Mouse (Mus musculus) CD4-positive, CD25-positive, alpha-beta regulatory T cell, adult 4 months (primary cell): ENCODE results near the gene Tmem131l. TPM values are rescaled to one million over a fixed set of nuclear protein-coding genes. Genes with fewer than 3 reads are reported as not detected.

Experiments
- ATAC-seq: one replicate; pipeline ENCODE4 v1.8.0; 2017
- polyA plus RNA-seq, 2 experiments: library from polyadenylated mRNA; unstranded; fragments of 100-300 nt; shearing (Covaris generic); gene quantifications; one replicate each; pipeline ENCODE4 v1.2.1; 2017

Tmem131l gene
- polyA plus RNA-seq, 2 experiments from 2014 or later, result 41.2 to 45.2 TPM

DNA sequence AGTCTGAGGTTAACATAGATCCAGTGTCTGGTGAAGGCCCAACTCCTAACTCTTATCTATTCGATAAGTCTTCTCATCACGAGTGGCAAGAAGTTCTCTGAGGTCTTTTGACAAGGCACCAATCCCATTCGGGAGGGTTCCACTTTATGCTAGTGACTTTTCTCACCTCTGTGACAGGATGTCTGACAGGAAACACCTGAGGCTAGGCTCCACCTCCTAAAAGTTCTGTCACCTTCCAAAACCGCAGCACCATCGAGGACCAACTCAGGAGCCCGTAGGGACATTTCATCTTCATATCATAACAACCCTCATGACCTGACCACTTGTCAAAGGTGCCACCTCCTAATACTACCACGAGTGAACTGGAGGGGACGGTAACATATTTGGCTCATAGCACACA, 6.2 kb upstream of the Tmem131l start:
- ATAC-seq, result peak; percentile 90

DNA sequence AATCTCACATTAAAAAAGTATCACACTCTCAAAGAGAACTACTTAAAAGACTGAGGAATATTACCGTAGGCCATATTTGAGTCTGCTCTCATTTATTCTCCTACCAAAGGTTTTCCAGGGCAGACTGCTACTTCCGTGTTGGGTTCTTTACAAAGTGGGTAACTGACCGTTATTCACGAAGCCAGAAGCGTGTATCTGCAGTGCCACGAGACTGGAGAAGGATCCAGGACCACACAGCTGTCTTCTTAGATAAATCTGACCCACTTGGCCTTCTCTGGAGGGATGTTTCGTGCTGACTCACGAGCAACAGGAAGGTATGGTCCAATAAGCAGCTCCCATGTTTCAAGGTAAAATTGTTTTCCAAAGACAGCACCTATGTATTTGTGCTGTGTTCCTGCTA, 1.8 kb upstream of the Tmem131l start:
- no peak for ATAC-seq

DNA sequence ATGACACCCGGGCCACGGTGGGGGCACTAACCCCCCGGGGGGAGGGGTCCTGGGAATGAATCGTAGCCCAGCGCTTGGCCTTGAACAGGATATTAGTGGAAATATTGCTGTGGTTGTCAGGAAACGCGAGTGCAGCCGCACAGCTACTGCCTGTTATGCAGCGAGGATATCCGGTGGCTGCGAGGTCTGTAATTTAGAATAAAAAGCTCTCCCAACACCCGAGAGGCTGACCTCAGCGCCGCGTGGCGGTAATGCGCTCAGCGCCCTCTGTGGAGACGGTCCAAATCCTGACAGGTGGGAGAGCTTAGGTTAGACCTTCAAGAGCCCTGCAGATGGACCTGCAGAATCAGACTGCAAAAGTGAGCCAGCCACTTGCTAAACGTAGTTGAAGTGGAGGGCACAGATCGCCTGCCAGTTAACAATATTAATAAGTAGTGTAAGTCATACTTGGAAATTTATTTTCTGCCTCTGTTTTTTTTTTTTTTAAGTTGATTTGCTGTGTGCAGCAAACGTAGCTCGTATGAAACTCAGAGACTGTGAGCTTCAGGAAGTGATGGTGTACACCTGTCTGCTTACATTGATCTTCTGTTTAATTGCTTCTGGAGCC, 604 bp upstream of the Tmem131l start:
- peak; percentile 76 for ATAC-seq

DNA sequence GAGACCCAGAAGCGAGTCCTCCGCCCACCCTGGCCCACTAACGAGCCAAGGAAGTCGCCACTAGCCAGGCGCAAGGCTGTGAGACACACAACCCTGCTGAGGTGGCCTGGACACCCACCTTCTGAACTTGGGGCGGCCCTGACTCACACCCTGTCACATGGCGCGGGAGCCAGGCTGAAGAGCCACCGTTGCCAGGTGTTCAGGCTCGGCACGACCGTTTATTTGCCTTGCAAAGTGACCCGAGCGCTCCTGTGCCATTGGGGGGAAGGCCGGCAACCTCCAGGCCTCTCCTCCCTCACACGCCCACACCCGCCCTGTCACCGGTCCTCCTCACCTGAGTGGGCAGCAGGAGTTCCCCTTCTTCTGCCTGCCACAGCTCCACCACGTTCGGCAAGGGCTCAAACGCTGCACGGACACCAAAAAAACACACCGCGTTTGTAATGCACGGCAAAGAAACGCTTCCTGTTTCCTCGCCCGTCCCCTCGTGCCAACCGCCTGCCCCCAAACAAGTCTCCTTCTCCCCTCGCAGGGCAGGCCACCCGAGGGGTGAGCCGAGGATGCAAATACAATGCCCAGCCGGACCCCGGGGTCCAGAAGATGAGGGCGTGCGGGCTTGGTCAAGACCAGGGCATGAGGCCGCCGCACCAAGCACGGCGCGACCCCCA, 862 bp downstream of the Tmem131l start:
- peak; percentile 21 for ATAC-seq

DNA sequence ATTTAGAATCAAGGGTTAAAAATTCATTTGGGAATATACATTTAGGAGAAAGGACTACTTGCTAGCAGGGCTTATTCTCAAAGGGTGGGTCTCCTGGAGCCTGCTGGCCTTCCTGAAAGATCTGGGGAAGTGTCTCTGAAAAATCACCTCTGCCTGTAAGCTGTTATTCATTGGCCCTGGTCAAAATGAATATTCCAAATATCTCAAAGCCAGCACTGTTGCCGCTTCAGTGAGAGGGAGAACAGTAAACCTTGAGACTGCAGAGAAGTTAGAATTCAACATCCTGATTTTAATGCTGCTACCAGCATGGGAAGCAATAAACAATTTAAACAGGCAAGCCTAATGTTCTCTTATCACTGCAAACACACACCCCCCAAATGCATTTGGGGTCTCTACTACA, 1.8 kb downstream of the Tmem131l start:
- no peak for ATAC-seq

DNA sequence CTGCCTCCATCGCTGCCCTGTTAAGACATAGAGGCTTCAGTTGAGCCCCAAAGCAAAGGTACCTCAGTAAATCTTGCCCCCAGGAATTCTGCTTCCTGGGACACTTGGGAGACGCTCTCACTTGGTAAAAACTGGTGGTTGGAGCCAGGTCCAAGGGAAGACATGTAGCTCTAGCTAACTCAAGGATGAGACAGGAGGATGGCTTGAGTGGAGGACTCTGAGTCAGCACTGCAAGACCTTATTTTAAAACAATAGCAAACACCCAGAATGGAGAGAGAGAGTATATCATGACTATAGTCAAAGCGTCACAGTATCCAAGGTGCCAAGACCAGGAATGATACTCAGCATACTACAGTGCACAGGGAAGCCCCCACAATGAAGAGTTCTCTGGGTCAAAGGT, 2.4 kb downstream of the Tmem131l start:
- ATAC-seq, result no peak

DNA sequence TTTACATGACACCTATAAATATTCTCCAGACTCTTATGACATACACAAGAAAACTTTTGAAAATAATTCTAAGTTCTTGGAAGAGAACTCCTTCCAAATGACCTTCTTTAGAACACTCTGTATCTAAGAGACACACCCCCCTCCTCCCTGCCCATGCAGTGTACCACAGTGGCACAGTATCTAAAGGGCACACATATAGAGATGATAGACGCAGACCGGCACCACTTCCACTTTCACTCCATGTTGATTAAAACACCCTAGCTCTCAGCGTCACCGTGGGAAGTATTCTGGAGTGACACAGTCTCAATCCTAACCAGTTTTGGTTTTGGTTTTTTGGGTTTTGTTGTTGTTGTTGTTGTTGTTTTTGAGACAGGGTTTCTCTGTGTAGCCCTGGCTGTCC, 3.1 kb downstream of the Tmem131l start:
- ATAC-seq, result peak; percentile 33

DNA sequence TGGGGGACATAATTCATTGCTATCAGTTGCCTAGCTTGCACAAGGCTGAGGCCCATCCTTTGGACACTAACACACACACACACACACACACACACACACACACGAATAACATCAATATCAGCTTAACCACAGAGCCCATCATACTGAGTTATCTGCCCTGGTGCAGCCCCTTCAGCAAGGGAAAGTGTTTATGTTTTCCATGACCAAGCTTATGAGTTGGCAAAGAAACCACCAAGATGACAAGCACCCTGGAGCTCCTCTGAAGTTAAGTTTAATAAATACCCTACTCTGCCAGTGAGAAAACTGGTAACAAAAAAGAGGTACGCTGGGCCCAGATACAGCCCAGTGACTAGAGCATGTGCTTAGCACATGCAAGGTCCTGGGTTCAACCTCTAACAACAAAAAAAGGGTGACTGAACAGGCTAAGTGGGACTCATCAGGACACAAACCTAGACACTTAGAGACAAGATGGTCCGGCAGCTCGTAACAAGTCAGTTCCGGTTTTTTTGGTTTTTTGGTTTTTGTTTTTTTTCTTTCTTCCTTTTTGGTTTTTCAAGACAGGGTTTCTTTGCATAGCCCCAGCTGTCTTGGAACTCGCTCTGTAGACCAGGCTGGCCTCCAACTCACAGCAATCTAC, 4.1 kb downstream of the Tmem131l start:
- no peak for ATAC-seq

DNA sequence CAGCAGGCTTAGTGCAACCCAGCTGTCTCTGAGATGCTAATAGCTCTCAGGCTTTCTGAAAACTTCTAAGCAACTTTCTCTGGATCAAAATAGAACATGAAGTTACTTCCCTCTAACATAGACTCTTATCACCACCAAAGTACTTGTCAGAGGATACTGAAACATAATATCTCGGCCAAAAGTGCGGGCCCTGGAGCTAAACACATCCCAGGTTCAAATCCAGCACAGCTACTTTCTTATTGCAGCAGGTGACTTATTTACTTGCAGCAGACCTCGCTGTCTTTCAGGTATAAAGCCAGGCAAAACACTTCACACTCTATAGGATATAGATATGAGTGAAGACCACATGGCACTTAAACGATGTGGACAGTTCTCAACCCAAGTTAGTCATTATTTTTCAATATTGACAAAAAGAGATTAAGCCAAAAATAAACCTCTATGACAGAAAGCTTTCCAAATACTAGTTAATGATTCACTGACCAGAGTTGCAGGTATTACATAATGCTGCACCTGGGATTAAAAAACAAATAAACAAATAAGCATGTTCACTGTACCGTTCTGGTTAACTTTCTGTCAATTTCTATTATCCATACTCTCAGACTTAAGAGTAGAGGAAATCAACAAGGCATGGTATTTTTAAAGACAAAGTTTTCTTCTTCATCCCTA, 5.7 kb downstream of the Tmem131l start:
- ATAC-seq, result no peak

DNA sequence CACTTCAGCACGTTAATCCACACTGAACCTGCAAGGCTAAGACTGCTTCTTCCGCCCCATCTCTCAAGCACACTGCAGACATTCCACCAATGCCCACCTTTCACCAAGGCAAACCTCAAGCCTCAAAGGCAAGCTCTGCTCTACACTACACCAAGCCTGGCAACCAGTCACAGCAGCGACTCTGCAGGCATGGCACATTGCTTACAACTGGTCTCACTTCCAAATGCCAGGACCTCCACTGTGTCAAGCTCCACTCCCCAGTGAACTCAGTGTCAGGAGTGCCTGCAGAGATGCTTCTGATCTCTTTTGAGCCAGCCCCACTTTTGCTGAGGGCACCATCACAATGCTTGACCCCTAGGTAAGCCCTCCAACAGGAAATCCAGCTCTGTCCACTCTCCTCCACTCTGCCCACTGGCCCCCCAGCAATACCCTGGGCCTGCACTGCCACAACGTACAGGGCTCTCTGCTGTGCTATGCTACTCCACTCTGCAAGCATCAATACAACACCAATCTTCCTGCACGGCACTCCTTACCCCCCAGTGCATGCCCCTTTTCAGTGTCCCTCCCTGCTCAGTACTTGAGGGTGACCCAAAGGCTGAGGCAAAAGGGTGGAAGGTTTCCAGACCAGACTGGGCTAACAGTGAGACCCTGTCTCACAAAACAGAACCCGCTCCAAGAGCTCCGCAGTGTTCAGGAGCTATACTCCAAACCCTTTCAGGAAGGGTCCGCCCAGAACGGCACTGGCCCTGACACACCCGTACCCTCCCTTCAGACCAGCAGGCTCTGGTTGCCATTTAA, 6.8 kb downstream of the Tmem131l start:
- ATAC-seq, result no peak

DNA sequence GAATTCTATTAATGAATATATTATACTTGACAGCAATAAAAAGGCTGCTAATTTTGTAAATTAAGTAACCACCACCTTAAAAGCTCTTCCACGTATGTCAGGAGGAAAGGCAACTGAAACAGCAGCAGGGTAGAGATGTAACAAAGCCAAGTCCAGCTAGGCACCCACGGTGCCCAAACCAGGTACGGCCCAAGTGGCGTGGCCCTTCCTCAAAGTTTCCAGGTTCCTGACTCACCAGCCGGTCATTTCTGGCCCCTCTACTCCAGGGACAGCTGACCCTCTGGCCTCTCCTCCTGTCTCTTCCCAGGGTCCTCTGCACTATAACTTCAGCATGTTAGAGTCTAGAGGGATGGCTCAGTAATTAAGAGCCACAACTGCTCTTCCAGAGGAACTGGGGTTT, 7.6 kb downstream of the Tmem131l start:
- no peak for ATAC-seq

DNA sequence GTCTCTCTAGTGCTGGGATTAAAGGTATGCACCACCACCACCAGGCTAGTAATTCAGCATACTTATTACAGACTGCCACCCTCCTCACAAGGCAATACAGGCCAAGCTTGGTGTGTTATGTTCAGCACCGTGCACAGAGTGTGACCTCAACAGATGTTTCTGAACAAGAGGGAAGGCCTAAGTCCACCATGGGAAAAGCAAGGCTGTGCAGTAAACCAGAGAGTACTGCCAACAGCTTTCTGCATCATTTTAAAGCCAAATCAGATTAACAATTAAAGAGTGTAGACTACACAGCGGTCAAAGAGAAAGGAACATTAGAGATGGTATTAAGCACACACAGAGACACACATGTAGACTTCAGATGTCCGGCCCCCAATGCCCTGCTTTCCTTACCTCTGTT, 8.8 kb downstream of the Tmem131l start:
- no peak for ATAC-seq

DNA sequence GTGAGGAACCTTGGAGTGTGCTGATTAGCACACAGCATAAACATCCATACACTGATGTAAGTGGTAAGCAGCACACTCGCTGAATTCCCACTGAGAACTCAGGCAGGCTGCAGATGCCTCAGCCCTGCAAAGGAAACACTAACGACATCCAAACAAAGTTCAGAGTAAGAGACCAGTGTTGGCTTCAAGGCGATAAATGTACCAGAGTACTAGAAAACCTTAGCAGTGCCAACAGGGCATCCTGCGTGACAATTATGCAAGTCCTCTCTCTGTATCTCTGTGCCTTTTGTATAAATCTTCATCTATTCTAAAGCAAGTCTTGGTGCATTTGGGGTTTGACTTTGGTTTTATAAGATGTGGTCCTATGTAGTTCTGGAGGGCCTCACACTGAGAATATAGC, 11.0 kb downstream of the Tmem131l start:
- ATAC-seq, result no peak

DNA sequence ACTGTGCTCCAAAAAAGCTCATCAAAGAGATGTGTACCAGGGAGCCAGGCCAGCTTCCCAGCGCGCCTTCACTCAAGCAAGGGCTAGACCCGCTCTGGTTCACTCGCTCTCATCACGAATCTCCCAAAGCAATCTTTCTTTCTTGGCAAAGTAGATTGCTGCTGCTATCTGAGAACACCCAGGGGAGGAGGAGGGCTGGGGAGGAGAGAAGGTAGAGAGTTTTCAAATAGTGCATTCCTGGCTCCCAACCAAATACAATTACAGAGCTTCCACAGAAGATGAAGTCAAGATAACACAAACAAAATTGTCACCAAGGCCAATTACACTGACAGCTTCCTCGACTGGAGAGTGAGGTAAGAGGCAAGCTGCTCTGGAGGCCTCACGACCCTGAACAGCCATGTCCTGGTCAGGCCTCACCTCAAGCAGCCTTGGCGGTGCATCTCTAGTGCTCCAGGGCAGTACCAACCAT, 12.2 kb downstream of the Tmem131l start:
- no peak for ATAC-seq

DNA sequence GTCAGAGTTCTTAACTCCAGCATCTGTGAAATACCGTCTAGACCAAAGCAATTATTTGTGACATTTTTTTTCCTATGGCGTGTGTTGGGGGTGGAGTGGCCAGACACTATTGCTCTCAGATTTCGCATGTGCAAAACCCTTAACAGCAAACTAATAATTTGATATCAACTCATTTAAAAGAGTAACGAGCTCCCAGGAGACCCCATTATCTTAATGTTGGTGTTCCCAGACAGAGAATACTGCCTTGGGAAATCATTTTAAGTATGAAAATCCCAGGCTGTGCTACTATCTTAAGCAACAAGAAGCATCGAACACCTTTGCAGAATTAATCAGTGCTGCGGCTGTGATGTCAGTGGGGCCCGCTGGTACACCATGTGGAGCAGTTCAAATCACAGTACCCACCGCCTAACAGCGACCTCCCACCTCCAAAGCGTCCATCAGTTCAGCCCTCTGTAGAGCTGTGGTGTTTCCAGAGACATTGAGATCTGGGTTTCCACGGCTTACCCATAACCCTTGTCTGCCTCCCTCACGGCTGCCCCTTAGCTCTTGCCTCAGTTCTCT, 15.4 kb downstream of the Tmem131l start:
- ATAC-seq, result no peak

DNA sequence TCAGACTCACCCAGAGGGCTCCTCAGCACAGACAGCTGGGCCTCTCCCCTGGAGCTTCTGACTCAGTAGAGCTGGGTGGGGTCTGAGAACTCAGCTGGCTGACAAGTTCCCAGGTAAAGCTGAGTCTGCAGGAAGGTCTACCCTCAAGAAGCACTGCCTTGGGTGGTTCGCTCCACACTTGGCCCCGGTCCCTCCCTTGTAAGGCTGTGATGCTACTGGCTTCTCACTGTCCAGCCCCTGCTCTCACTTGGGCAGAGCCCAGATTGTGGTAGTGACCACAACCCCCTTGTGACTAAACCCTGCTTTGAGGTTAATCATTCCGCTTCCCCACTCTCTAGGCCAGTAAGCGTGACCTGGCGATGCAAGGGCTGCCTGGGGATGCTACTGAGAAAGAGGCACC, 17.3 kb downstream of the Tmem131l start:
- peak; percentile 43 for ATAC-seq

DNA sequence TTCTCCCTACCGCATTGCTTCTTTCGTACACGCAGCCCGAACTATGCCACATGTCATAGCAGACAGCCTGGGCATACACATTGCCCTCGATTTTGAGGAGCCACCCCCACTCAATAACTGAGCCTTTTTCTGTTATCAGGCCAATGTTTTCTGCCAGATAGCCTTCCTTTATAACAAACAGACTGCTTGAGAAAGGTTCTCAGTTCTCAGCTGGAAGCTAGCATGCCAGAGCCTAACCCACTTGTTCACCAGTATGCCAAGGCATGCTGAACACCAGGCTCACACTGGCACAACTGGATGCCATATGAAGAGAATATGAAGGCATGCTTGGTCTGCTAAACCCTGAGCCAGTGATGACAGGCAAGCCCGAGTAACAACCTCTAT, 17.8 kb downstream of the Tmem131l start:
- ATAC-seq, result no peak

DNA sequence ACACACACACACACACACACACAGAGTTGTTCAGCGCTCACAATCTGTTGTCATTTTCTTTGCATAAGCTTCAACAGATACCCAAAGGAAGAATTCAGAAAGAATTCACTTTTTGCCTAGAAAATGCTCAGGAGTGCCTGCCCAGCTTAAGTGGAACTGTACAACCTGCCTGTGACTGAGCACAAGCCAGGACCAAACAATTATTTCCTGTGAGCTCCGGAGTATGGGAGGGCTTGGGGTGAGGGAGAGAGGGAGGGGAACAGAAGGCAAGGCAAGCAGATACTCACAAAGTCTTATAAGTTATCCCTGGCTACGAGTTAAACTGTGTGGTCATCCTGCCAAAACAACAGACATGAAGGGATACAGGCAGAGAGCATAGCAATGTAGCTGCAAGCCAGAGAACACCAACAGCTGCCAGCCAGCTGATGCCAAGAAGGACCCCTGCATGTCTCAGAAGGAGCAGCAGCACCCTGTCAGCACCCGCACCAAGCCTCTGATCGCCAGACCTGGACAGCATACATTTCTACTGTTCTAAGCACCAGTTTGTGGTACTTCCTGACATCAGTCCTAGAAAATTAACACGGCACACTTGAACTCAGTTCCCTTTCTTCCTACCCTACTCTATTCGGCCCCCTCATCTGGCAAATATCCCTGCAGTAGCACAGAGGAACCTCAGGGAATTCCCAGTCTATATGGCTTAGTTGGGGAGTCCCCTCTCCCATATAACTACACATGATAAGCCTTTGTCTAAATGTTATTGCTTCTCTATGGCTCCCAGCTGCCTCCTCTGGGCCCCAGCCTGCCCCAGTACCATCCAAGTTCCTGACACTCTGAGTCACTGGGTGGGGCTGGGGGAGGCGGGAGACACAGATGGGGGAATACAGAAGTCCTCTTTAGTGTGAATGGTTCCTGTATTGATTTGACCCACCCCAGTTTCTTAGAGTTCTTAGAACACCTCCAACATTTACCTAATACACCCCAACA, 18.5 kb downstream of the Tmem131l start:
- ATAC-seq, result no peak

DNA sequence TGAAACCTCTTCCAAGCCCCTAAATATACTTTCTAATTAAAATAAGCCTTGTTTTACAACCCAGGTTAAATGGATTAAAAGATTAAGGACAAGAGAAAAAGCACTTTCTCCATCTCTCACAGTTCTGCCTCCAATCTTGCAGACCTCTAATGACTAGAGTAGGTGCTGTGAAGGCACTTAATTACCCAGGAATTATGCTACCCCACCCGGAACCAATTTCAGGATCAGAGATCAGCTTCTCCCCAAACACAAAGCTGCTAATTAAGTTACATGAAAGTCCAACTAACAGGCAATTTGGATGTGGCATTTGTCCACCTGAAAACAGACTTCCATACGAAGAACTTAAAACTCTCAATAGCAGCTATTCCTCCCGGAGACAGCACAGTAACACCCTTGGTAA, 19.4 kb downstream of the Tmem131l start:
- no peak for ATAC-seq

DNA sequence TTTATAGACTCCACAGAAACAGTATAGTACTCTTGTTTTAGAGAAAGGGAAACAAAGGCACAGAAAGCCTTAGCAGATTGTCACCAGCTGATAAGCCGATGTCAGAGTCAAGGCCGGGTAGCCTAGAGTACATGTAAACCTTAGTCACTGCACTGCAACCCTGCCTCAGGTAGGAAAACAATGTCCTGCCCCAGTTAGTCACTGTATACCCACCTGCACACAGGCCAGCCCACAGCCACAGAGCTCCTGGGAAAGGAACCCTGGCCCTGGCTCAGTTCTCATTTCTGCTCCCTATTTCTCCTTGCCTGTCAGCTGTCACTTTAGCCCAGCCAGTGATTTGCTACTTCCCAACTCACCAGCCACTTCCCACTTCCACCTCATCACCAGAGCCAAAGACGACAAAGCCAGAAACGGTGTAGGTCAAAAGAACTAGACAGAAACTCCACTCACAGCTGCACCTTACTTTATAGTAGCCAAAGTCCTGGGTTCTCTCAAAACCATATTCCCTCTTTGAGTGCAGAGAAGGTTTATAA, 24.4 kb downstream of the Tmem131l start:
- ATAC-seq, result no peak
